Mouse (Mus musculus) cerebellum, adult 2 months (tissue): ENCODE data around the gene Smu1.

Experiments
- CTCF ChIP-seq: fragments of 200-500 bp; IDR thresholded peaks from 2 replicates; pipeline ENCODE4 v1.5.1; 2011; ENCODE audit warnings: low read depth, mild to moderate bottlenecking, control low read depth, low read length, moderate library complexity, borderline replicate concordance; ENCODE audit not compliant: insufficient read depth
- POLR2A ChIP-seq: fragments of 200-500 bp; IDR thresholded peaks from 2 replicates; pipeline ENCODE4 v1.6.1; 2011; ENCODE audit warnings: low read length, control low read depth, borderline replicate concordance; ENCODE audit not compliant: insufficient read depth

DNA sequence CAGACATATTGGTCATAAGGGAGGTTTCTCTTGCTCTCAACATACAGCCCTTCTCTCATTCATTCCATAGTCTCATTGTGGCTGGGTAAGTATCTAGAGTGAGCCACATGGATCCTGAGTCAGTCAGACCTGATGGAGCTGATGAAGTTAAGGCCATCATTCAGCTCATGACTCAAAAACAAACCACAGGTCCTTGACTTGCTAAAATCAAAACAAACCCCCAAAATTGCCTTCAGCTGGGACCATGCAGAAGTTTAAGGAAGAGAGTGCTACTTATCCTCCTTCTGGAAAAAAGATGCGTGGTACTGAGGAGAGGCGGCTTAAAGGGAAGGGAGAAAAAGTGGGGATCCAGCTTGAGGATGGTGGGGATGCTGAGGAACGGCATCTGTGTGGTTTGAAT lies 38.0 kb upstream of the Smu1 start:
- TF ChIP-seq POLR2A (no peak), CTCF (no peak)
